Mouse (Mus musculus) midbrain, embryonic 14.5 days (tissue): ENCODE measurements around the gene Gm4450. TPM values are rescaled to one million over a fixed set of nuclear protein-coding genes. Genes with fewer than 3 reads are reported as not detected.
A peak's percentile ranks its signal among the peaks of the same experiment; 100 is the strongest.
"Not testable (repeated sequence)": the region's sequence is repeated elsewhere in the genome, so short reads cannot be mapped to it uniquely, and the experiment has no call there.

Experiments
- ATAC-seq: fragments of 200-750 bp; cut with Nextera tagmentation; 2 replicates; pipeline ENCODE4 v1.8.0; 2017; ENCODE audit warnings: moderate number of reproducible peaks, moderate library complexity; ENCODE audit not compliant: low FRiP score, low TSS enrichment
- DNase-seq: peaks from one replicate; pipeline ENCODE4 v3.0.0-alpha.2; 2015
- H3K27ac ChIP-seq: fragments of 300-500 bp; sonication (generic); replicated peaks from 2 replicates; pipeline ENCODE4 v1.5.1; 2014; ENCODE audit warnings: mild to moderate bottlenecking, low read depth, low read length, moderate library complexity
- H3K27me3 ChIP-seq: fragments of 300-500 bp; sonication (generic); 2 replicates; pipeline ENCODE4 v1.6.1; 2014; ENCODE audit warnings: low read length, control low read depth, mixed read lengths; ENCODE audit not compliant: control insufficient read depth, insufficient read depth
- H3K36me3 ChIP-seq: fragments of 300-500 bp; sonication (generic); 2 replicates; pipeline ENCODE4 v1.6.1; 2014; ENCODE audit warnings: low read length, control low read depth; ENCODE audit not compliant: control insufficient read depth, insufficient read depth
- H3K4me1 ChIP-seq: fragments of 300-500 bp; sonication (generic); 2 replicates; pipeline ENCODE4 v1.6.1; 2014; ENCODE audit warnings: mild to moderate bottlenecking, antibody characterized with exemption, low read length, control low read depth; ENCODE audit not compliant: control insufficient read depth, insufficient read depth
- H3K4me2 ChIP-seq: fragments of 300-500 bp; sonication (generic); 2 replicates; pipeline ENCODE4 v1.6.1; 2014; ENCODE audit warnings: mild to moderate bottlenecking, low read length, moderate library complexity
- H3K4me3 ChIP-seq: fragments of 300-500 bp; sonication (generic); replicated peaks from 2 replicates; pipeline ENCODE4 v1.5.1; 2014; ENCODE audit warnings: low read depth, low read length
- H3K9ac ChIP-seq: fragments of 300-500 bp; sonication (generic); replicated peaks from 2 replicates; pipeline ENCODE4 v1.6.1; 2014; ENCODE audit warnings: mild to moderate bottlenecking, low read length, moderate library complexity
- H3K9me3 ChIP-seq: fragments of 300-500 bp; sonication (generic); 2 replicates; pipeline ENCODE4 v1.6.1; 2016; ENCODE audit warnings: low read length, control low read depth, mixed read lengths; ENCODE audit not compliant: control insufficient read depth
- WGBS: fragments of 180-500 bp; shearing (Covaris S2); extraction: QIAGEN DNeasy Blood & Tissue Kit; methylation state at CpG from one replicate; pipeline ENCODE4 v1.1.7; 2014; 5-methylcytosine and 5-hydroxymethylcytosine counted together
- polyA plus RNA-seq: library from polyadenylated mRNA; unstranded; fragments of >200 nt; fragmentation: Nextera tagmentation; extraction: Ambion mirVana; gene quantifications from 2 replicates; pipeline ENCODE4 v1.2.1, GENCODE M21; 2014

The Gm4450 gene
- polyA plus RNA-seq, 1 experiment from 2014 or later = not detected

DNA sequence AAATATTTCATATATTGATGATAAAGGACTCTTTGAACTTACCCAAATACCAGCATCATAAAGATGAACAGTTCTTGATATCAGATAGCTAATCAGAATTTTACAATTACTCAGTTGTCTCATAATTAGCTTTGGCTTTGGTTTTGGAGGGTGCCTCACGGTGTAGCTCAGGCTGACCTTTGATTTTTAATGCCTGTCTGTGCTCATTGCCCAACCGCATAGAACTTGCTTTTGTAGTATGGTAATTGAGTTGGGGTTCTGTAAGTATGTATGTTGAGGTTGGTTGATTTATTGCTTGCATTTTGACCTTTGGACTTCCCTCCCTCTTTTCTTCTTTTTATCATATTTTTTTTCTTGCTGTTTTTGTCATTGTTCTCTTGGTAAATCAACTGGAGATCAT lies 43.2 kb downstream of the Gm4450 start:
- Histone ChIP-seq H3K27me3 (no peaks in the 10 kb centered on the region), H3K4me3 (no peak overlapping the region), H3K4me2 (no peak overlapping the region), H3K9ac (no peak overlapping the region), H3K27ac (no peak overlapping the region), H3K36me3 (0 out of 2 replicates have a peak, but pooled peaks cover 4% of the 10 kb centered on the region), H3K4me1 (no peaks in the 10 kb centered on the region), H3K9me3 (no peaks in the 10 kb centered on the region)
- no peak for DNase-seq
- no peak for ATAC-seq
- 88% methylated on average over 2 of the region's 2 CpGs for WGBS

DNA sequence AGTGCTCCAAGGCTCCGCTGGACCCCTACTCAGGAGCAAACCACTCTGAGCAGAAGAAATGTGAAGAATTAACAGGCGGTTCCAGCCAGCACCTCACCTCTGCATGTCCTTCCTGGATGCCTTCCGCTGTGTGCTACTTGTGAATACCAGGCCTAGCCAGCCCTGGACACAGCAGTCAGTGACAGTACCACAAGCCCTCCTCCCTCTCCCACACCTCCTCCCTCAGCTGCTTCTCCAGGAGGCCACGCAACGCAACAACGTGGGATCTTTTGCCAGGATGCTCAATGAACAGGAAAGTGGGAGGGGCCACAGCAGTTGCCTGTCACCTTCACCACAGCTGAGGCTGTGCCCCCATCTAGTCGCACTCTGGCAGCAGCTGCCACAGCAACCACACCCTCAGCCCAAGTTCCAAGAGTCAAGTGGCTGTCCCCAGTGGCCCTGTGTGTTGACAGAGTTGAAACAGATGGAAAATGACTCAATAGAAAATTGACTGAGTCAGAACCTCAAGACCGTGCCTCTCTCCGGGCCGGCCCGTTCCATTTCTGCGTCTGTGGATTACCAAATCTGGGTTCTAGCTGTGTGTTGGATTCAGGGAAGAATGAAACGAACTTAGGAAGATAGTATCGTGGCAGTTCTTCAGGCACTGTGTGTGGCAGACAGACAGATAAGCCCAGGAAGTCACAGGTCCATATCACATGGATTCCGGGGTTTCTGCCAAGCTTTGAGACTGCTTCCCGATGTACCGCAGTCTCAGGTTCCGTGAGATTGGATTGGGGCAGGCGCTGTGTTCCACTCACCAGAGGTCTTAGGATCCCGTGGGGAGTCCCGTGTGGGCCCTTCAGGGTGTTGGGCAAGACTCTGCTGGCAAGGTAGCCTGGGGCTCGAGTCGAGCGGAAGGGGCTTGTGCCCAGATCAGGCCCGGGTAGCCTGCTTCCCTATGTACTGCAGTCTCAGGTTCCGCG lies 46.0 kb downstream of the Gm4450 start:
- H3K9ac ChIP-seq, H3K27ac ChIP-seq, H3K27me3 ChIP-seq, H3K4me1 ChIP-seq, H3K4me3 ChIP-seq, H3K4me2 ChIP-seq, H3K36me3 ChIP-seq, H3K9me3 ChIP-seq, DNase-seq: not testable (repeated sequence)
- ATAC-seq = peak; percentile 34; the same call in 1 of the 2 replicates
- WGBS = 90% methylated on average over 15 of the region's 27 CpGs

DNA sequence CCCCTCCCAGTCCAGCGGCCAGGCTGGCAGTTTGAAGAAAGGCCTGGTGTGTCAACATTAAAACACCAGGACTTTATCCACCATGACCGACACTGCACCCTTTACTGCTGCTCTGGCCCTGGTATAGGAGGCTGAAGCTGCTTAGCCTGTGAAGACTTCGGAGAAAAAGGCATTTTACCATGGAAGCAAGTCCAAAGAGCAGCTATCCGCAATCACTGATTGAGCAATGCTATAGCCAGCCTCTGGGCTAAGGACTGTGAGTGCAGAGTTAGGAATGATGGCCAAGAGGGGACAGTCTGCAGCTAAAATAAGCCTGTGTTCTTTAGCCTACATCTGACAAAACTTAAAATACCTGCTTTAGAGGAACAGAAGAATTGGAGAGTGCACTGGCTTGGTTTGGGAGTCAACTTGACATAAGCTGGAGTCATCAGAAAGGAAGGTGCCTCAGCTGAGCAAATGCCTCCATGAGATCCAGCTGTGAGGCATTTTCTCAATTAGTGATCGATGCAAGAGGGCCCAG lies 49.6 kb downstream of the Gm4450 start:
- not testable (repeated sequence) for DNase-seq, H3K4me1 ChIP-seq, H3K27me3 ChIP-seq, H3K4me3 ChIP-seq, ATAC-seq, H3K4me2 ChIP-seq, H3K9ac ChIP-seq, H3K27ac ChIP-seq, H3K36me3 ChIP-seq, H3K9me3 ChIP-seq
- WGBS = 60% methylated on average over 5 of the region's 5 CpGs

DNA sequence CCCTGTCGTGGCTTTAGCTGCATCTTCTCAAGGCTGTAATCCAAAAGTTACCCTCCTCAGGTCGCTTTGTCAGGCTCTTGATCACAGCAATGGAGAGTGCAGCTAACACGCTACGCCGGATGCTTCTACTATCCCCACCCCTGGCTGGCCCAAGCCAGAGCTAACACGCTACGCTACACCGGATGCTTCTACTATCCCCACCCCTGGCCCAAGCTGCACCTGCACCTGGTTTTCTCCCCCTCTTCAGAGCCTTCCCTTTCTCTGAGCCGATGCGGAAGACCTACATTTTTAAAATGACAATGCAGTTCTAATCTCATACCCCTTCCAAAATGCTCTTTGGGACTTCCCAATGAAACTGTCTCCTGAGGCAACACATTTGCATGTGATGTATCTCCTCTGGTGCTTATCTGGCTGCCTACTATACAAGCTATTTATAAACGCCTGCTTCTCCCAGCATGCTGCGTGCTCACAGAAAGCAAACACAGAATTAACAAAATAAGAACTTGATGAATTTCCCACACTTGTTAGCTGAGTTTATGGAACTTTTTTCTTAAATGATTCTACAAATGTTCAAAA lies 50.3 kb downstream of the Gm4450 start:
- H3K9ac ChIP-seq, H3K9me3 ChIP-seq, H3K27me3 ChIP-seq, H3K4me3 ChIP-seq, H3K4me1 ChIP-seq, H3K36me3 ChIP-seq, H3K27ac ChIP-seq, ATAC-seq, DNase-seq, H3K4me2 ChIP-seq: not testable (repeated sequence)
- WGBS = 60% methylated on average over 12 of the region's 12 CpGs

- H3K27ac ChIP-seq, H3K36me3 ChIP-seq, H3K4me2 ChIP-seq, H3K4me1 ChIP-seq, ATAC-seq, H3K9ac ChIP-seq, DNase-seq, H3K4me3 ChIP-seq, H3K9me3 ChIP-seq, H3K27me3 ChIP-seq: not testable (repeated sequence)
- 87% methylated on average over 6 of the region's 6 CpGs for WGBS
Measured at GRCm38 (mm10) chr3:98405877-98406276, 51.0 kb downstream of the Gm4450 start.

GRCm38 (mm10) chr3:98404268-98404895 lies 52.5 kb downstream of the Gm4450 start:
- H3K9ac ChIP-seq, H3K36me3 ChIP-seq, H3K4me2 ChIP-seq, H3K4me1 ChIP-seq, ATAC-seq, H3K9me3 ChIP-seq, DNase-seq, H3K27ac ChIP-seq, H3K4me3 ChIP-seq, H3K27me3 ChIP-seq: not testable (repeated sequence)
- WGBS = 97% methylated on average over 8 of the region's 9 CpGs

Other genes with a start within 250 kb of the Gm4450 start
- not detected in 2 replicates for gene Reg4, start 235.0 kb downstream of the Gm4450 start, polyA plus RNA-seq
- gene Hmgcs2, start 176.7 kb downstream of the Gm4450 start, polyA plus RNA-seq = 8.6 and 16.2 TPM in 2 replicates
- 146 and 151 TPM in 2 replicates for gene Phgdh, start 117.1 kb downstream of the Gm4450 start, polyA plus RNA-seq
- 21.3 and 25.5 TPM in 2 replicates for gene Zfp697, start 74.7 kb downstream of the Gm4450 start, polyA plus RNA-seq
- not detected in 2 replicates for gene Hsd3b4, start 53.4 kb upstream of the Gm4450 start, polyA plus RNA-seq
- 0.22 TPM in 1 of 2 replicates, not detected in the other for gene Gm10681, start 131.7 kb upstream of the Gm4450 start, polyA plus RNA-seq
- not detected in 2 replicates for gene Hsd3b5, start 173.1 kb upstream of the Gm4450 start, polyA plus RNA-seq